Mouse (Mus musculus) liver, postnatal 0 days (tissue): Measurements from ENCODE around the gene Abcb5.
"Not testable (repeated sequence)": the region's sequence is repeated elsewhere in the genome, so short reads cannot be mapped to it uniquely, and the experiment has no call there.

ENCODE experiments used
- CTCF ChIP-seq: sonication (generic); IDR thresholded peaks from 2 replicates; pipeline ENCODE4 v1.5.1; 2016; ENCODE audit warnings: antibody characterized with exemption, low read depth
- EP300 ChIP-seq: IDR thresholded peaks from 2 replicates; pipeline ENCODE4 v1.6.1; 2016; ENCODE audit warnings: antibody characterized with exemption, low read depth, mild to moderate bottlenecking

DNA sequence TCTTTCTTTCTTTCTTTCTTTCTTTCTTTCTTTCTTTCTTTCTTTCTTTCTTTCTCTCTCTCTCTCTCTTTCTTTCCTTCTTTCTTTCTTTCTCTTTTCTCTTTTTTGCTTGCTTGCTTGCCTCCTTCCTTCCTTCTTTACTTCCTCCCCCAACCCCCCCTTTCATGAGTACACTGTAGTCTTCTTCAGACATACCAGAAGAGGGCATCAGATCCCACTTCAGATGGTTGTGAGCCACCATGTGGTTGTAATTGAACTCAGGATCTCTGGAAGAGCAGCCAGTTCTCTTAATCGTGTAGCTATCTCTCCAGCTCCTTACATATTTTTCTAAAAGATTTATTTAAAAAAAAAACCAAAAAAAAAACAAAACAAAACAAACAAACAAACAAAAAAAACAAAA is 42.3 kb downstream of the Abcb5 start:
- TF ChIP-seq EP300 = not testable (repeated sequence)
- TF ChIP-seq CTCF = peak; percentile 33; the same call in 1 of the 2 replicates
